Mouse (Mus musculus) ZHBTc4 (cell line): Measurements from ENCODE around the gene Mrpl2.

ENCODE experiments used
- DNase-seq: peaks from one replicate; pipeline ENCODE4 v3.0.0-alpha.2; 2011; ENCODE audit warnings: low read depth, low spot score

Gene Mrpl2

DNA sequence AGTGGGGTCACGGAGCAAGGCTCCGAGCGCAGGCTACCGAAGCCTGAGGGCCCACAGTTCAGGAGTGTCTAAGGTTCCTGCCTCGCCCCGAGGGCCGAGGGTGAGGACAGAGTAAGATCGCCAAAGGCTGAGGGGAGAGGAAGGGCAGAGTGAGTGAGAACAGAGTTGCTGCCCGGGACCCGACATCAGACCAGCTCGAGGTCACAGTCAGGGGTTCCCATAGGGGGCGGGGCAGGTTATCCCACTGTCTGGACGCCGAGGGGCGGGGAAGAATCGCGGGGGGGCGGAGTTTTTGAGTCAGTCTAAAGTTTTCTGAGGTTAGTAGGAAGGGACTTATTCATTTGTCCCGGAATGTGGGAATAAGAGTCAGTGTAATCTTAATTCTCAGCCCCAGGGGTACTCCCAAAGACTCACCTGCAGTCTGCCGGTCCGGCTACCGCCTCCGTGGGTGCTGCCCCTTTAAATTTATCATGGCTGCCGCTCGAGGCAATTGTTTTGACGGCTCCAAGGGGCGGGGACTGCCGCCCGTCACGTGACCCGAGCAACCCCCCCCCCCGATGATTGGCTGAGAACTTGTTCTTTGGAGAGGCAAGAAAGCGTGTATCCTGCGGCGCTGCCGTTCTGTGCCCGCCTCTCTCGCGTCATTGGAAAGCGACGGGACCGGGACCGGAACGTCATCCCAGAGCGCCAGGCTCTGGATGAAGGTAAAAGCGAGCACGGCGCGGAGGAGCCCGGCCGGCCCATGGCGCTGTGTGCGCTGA is at the start of gene Mrpl2, which contains the start of gene Klc4:
Gene Mrpl2, plus strand, starts transcription at position 669 of the 761 bp plus-strand sequence.
Gene Klc4, minus strand, starts transcription at position 462 of the 761 bp plus-strand sequence.
- DNase-seq = peak; percentile 100

- DNase-seq = no peak
These were observed 48.1 kb upstream of the Mrpl2 start for GRCm38 (mm10) chr17:46597956-46598355.

DNA sequence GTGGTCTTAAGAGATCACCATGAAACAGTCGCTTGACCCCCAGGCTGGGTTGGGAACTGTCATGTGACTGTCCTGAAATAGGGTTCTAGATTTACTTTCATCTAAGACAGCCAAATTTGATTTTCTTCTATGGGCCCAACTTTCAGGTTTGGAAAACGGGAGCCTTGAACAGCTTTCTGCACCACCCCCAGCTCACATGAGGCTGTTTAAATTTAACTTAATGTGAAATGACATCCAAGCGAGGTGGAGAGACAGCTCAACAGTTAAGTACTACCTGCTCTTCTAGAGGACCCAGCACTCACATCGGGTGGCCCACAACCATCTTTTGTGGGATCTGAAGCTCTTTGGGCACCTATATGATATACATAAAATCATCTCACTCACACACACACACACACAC is 47.1 kb upstream of the Mrpl2 start:
- no peak for DNase-seq

DNA sequence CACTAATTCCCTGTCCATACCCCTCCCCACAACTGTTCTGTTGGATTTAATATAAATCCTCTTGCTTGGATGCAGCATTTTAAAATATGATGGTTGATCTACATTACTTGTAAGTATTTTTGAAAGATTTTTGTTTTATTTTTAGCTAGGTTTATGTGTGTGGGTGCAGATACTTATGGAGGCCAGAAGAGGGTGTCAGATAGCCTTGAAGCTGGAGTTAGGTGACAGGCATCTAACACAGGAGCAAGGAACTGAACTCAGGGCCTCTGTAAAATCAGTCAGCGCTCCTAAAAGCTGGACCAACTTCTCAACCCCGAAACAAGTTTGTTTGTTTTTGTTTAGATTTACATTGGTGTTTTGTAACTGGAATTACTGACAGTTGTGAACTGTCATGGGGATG is 45.5 kb upstream of the Mrpl2 start:
- peak; percentile 75 for DNase-seq

GRCm38 (mm10) chr17:46602212-46602611 is 43.8 kb upstream of the Mrpl2 start:
- no peak for DNase-seq

DNA sequence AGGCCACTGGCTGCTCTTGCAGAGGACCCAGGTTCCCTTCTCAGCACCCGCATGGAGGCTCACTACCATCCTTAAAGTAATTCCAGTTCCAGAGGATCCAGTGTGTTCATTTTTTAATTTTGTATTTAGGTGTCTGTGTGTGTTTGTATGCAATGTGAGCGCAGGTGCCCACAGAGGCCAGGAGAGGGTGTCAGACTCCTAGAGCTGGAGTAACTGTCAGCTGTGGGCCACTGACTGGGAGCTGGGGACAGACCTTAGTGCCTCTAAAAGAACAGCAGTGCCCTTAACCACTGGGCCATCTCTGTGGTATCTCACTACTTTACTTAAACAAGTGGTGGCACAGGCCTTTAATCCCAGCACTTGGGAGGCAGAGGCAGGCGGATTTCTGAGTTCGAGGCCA is 42.8 kb upstream of the Mrpl2 start:
- peak; percentile 53 for DNase-seq

- DNase-seq = no peak
These were observed 40.9 kb upstream of the Mrpl2 start for GRCm38 (mm10) chr17:46605126-46605525.

DNA sequence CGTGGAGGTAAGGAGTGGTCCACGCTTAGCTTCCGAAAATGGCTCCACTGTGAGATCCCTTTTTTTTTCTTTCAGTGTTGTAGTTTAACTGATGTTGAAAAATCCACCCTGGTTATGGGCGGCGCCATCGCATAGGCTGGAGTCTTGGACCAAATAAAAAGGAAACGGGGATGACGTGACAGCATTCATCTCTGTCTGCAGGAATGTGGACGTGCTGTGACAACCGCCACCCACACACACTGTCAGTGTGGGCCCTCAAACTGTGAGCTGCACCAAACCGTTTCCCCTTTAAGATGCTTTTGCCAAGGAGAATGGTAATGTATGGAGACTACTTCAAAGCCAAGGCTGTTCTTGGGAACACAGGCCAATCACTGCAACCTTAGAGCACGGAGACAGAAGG is 40.0 kb upstream of the Mrpl2 start:
- peak; percentile 50 for DNase-seq

- no peak for DNase-seq
These were observed 36.1 kb upstream of the Mrpl2 start for GRCm38 (mm10) chr17:46609721-46610514.

- DNase-seq = peak; percentile 69
These were observed 34.7 kb upstream of the Mrpl2 start for GRCm38 (mm10) chr17:46611316-46611715.

DNA sequence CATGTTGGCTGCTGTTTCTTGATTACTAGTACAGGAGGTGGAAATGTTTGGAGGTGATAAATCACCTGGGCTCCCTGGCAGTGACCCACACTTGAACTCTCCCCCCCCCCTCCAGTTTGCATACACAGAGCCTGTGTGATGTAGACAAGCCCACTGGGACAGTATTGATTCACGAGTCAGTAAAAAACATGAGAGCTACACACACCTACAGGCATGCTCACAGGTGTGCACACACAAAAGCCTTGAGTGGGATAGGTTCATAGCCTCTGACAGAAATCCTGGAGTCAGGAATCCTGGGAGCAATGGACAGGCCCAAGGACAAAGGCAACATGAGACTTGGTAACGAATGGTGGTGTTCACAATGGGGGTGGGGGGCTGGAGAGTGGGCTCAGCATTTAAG is 33.8 kb upstream of the Mrpl2 start:
- DNase-seq = no peak

DNA sequence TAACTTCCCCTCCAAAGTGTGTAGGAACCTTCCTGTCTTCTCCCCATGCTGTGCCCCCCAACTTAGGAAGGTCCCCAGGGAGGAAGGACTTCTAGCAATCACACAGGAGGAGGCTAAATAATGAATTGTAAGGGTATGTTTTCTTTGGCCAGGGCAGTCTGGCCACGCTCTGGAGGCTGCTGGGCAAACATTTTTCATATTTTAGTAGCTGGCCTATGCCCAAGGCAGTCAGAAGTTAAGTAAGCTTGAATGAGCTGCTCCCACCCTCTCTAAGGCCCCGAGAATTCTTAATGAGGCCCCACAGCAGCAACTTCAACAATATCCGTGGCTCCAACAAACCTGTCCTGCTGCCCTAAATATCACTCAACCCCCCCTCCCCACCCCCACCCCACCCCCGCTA is 33.2 kb upstream of the Mrpl2 start:
- no peak for DNase-seq

DNA sequence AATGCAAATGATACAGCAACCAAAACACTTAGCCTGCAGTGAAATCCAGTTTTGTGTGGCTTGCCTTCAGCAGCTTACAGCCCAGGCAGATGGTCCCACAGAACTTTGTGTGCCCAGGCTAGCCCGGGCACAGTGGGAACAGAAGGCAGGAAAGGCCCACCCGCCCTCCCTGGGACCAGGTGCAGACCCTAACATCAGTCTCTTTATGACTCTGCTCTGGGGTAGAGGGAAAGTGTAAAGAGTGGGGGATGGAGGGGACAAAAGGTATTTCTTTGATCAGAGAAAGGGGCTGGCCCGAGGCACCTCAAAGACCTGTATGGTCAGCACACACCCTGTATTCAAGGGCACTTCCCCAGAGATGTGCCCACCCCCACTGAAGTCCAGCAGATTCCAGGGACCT is 32.8 kb upstream of the Mrpl2 start:
- DNase-seq = no peak

GRCm38 (mm10) chr17:46617799-46618198 is 28.2 kb upstream of the Mrpl2 start:
- DNase-seq = no peak

- DNase-seq = no peak
These were observed 27.6 kb upstream of the Mrpl2 start for GRCm38 (mm10) chr17:46618394-46618768.

GRCm38 (mm10) chr17:46618769-46619682 is 27.0 kb upstream of the Mrpl2 start:
- DNase-seq = no peak

DNA sequence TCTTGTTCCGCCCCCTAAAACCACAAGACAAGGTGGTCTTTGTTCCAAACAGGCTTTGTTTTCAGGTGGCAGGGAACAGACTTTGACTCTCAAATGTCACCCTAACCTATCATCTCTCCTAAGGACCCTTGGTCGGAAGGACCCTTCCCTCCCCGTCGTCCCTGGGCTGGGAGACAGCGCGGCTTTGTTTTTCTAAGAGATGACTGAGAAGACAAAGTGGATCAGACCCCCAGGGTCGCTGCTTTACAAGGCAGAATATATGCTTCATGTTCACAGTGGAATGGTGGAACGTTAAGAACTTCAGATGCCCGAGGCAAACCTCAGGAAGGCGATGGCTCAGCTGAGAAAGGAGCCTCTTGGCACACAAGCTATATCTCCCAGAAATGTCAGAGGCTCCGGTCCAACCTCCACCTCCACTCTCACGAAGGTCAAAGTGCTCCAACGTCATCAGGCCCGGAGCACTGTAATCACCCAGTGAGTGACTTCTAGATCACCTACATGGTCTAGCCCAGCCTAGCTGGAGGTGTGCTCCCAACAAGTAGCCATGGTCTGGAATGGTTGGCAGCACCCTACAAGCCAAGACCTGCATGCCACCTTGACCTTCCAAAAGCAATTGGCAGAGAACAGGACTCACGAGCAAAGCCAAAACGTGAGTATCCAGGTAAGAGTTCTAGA is 26.2 kb upstream of the Mrpl2 start:
- DNase-seq = no peak

DNA sequence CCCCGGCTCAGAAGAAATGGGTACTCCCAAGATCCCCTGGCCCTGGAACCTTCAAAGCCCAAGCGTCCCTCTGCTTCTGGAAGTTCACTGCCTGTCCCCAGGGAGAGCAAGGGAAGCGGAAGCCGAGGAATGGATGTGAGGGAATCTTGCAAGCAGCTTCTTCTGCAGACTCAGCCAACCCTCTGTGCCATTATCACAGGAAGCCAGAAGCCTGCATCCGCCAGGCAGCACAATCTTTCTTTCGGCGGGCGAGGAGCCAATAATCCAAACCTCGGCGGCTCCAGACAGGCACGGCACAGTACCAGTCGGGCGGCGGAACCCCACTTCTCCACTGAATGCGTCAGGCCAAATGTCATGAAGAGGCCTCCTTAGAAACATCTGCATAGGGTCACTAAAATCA is 24.7 kb upstream of the Mrpl2 start:
- no peak for DNase-seq

- DNase-seq = peak; percentile 68
These were observed 23.8 kb upstream of the Mrpl2 start for GRCm38 (mm10) chr17:46622269-46622668.

- no peak for DNase-seq
These were observed 22.0 kb upstream of the Mrpl2 start for GRCm38 (mm10) chr17:46623819-46624557.

- DNase-seq = no peak
These were observed 21.4 kb upstream of the Mrpl2 start for GRCm38 (mm10) chr17:46624598-46624997.
